Mouse (Mus musculus) spleen, adult 2 months (tissue): ENCODE measurements around the gene Shisal2a. TPM values are rescaled to one million over a fixed set of nuclear protein-coding genes. Genes with fewer than 3 reads are reported as not detected.

ENCODE experiments used
- DNase-seq, 2 experiments: peaks; one replicate each; pipeline versions ENCODE4 v3.0.0 to v3.0.0-alpha.2; 2012 to 2021; ENCODE audit warnings: low spot score in 2 of 2, low read depth in 1 of 2
- H3K27ac ChIP-seq: fragments of 200-500 bp; 2 replicates; pipeline ENCODE4 v1.5.1; 2012; ENCODE audit warnings: low read length, inconsistent platforms; ENCODE audit not compliant: insufficient read depth
- H3K27me3 ChIP-seq: fragments of 200-500 bp; 2 replicates; pipeline ENCODE4 v1.6.1; 2012; ENCODE audit warnings: mild to moderate bottlenecking, moderate library complexity, low read length, inconsistent platforms; ENCODE audit not compliant: control insufficient read depth, insufficient read depth
- H3K36me3 ChIP-seq: fragments of 200-500 bp; 2 replicates; pipeline ENCODE4 v1.6.1; 2012; ENCODE audit warnings: mild to moderate bottlenecking, low read length, inconsistent platforms; ENCODE audit not compliant: control insufficient read depth, insufficient read depth
- H3K4me1 ChIP-seq: fragments of 200-500 bp; 2 replicates; pipeline ENCODE4 v1.6.1; 2011; ENCODE audit warnings: inconsistent platforms; ENCODE audit not compliant: control insufficient read depth, insufficient read depth, insufficient read length
- H3K4me3 ChIP-seq: fragments of 200-500 bp; 2 replicates; pipeline ENCODE4 v1.5.1; 2011; ENCODE audit warnings: mild to moderate bottlenecking, inconsistent platforms; ENCODE audit not compliant: insufficient read depth, insufficient read length; ENCODE audit errors: extremely low read depth
- CTCF ChIP-seq: fragments of 200-500 bp; IDR thresholded peaks from 2 replicates; pipeline ENCODE4 v1.5.1; 2011; ENCODE audit warnings: mild to moderate bottlenecking, inconsistent platforms; ENCODE audit not compliant: insufficient read depth, insufficient read length, insufficient replicate concordance; ENCODE audit errors: extremely low read depth
- POLR2A ChIP-seq: fragments of 200-500 bp; IDR thresholded peaks from 2 replicates; pipeline ENCODE4 v1.6.1; 2011; ENCODE audit warnings: low read depth, low read length, inconsistent platforms
- WGBS: fragments of 180-500 bp; shearing (Covaris S2); methylation state at CpG from one replicate; pipeline ENCODE4 v1.1.7; 2018; 5-methylcytosine and 5-hydroxymethylcytosine counted together
- polyA plus RNA-seq: library from polyadenylated mRNA; depleted of rRNA; stranded (reverse); fragments of >200 nt; gene quantifications from 2 replicates; pipeline ENCODE4 v1.2.3, GENCODE M21; 2012

The Shisal2a gene
- polyA plus RNA-seq, 1 experiment: not detected

GRCm38 (mm10) chr4:108407621-108408020, 24.5 kb upstream of the Shisal2a start:
- 80% methylated on average over 8 of the region's 8 CpGs for WGBS
- H3K4me1 ChIP-seq: peaks cover 7% of the 10 kb centered on the region

GRCm38 (mm10) chr4:108406861-108407401, 23.8 kb upstream of the Shisal2a start, which contains the start of gene Gpx7:
TSS of gene Gpx7 (minus strand) at chr4:108406961.
- Histone ChIP-seq H3K4me1 (peaks cover 7% of the 10 kb centered on the region), H3K27me3 (no peaks in the 10 kb centered on the region), H3K27ac (peak within 1 kb of the TSS; percentile 41; the same call in 1 of the 2 replicates), H3K36me3 (no peaks in the 10 kb centered on the region), H3K4me3 (peak within 1 kb of the TSS; percentile 59)
- DNase-seq: no peak
- WGBS: 46% methylated on average over 15 of the region's 15 CpGs
- TF ChIP-seq CTCF: no peak
- TF ChIP-seq POLR2A: no peak

More at GRCm38 (mm10) chr4:108407621-108408020, 24.5 kb upstream of the Shisal2a start:
- Histone ChIP-seq H3K27ac (no peak overlapping the region), H3K36me3 (no peaks in the 10 kb centered on the region), H3K27me3 (no peaks in the 10 kb centered on the region), H3K4me3 (no peak overlapping the region)
- no peak for TF ChIP-seq CTCF
- no peak for TF ChIP-seq POLR2A
- no peak for DNase-seq

GRCm38 (mm10) chr4:108406138-108406860, 23.1 kb upstream of the Shisal2a start:
- H3K36me3 ChIP-seq: no peaks in the 10 kb centered on the region
- H3K27ac ChIP-seq: peak overlapping the region; percentile 41; the same call in 1 of the 2 replicates
- 8% methylated on average over 52 of the region's 52 CpGs for WGBS
- H3K4me3 ChIP-seq: peak overlapping the region; percentile 59
- H3K27me3 ChIP-seq: no peaks in the 10 kb centered on the region
- DNase-seq: peak in 1 of 2 experiments; percentile 19
- TF ChIP-seq POLR2A: no peak; the same call in 1 of the 2 replicates
- TF ChIP-seq CTCF: no peak
- peaks cover 7% of the 10 kb centered on the region for H3K4me1 ChIP-seq

- H3K4me1 ChIP-seq: peaks cover 7% of the 10 kb centered on the region
- TF ChIP-seq CTCF (no peak), POLR2A (no peak)
- H3K27ac ChIP-seq: no peak overlapping the region
- WGBS: 86% methylated on average over 3 of the region's 3 CpGs
- no peaks in the 10 kb centered on the region for H3K36me3 ChIP-seq
- H3K4me3 ChIP-seq: no peak overlapping the region
- no peaks in the 10 kb centered on the region for H3K27me3 ChIP-seq
- DNase-seq: no peak
These were observed 22.6 kb upstream of the Shisal2a start for GRCm38 (mm10) chr4:108405766-108406137.

GRCm38 (mm10) chr4:108403861-108404635, 20.9 kb upstream of the Shisal2a start:
- no peak overlapping the region for H3K4me3 ChIP-seq
- no peak for DNase-seq
- WGBS: 94% methylated on average over 8 of the region's 8 CpGs

GRCm38 (mm10) chr4:108400395-108400794, 17.2 kb upstream of the Shisal2a start:
- WGBS: 91% methylated on average over 10 of the region's 10 CpGs
- DNase-seq: no peak
- TF ChIP-seq CTCF: no peak
- TF ChIP-seq POLR2A: no peak
- H3K4me1 ChIP-seq: no peaks in the 10 kb centered on the region
- no peaks in the 10 kb centered on the region for H3K27me3 ChIP-seq
- H3K36me3 ChIP-seq: no peaks in the 10 kb centered on the region
- H3K4me3 ChIP-seq: no peak overlapping the region
- H3K27ac ChIP-seq: no peak overlapping the region

More at GRCm38 (mm10) chr4:108403861-108404635, 20.9 kb upstream of the Shisal2a start:
- no peaks in the 10 kb centered on the region for H3K36me3 ChIP-seq
- no peak overlapping the region for H3K27ac ChIP-seq
- no peak for TF ChIP-seq CTCF
- TF ChIP-seq POLR2A: no peak
- H3K27me3 ChIP-seq: no peaks in the 10 kb centered on the region
- H3K4me1 ChIP-seq: peaks cover 7% of the 10 kb centered on the region
